Mouse (Mus musculus) common myeloid progenitor, adult 5-6 weeks (primary cell): ENCODE measurements around the gene Sdc3. TPM values are rescaled to one million over a fixed set of nuclear protein-coding genes. Genes with fewer than 3 reads are reported as not detected.

Experiments used
- ATAC-seq: replicated peaks from 2 replicates; pipeline ENCODE4 v1.8.0; 2016; ENCODE audit warnings: low read depth, mild to moderate bottlenecking, moderate TSS enrichment, inconsistent platforms; ENCODE audit not compliant: poor library complexity, severe bottlenecking
- total RNA-seq: library from RNA; stranded (forward); fragments of 200-1000, 187-1606 nt; gene quantifications from 2 replicates; pipeline ENCODE4 v1.2.3, GENCODE M21; 2017

Sdc3 gene
- total RNA-seq, 1 experiment from 2014 or later, result 2.1 TPM

DNA sequence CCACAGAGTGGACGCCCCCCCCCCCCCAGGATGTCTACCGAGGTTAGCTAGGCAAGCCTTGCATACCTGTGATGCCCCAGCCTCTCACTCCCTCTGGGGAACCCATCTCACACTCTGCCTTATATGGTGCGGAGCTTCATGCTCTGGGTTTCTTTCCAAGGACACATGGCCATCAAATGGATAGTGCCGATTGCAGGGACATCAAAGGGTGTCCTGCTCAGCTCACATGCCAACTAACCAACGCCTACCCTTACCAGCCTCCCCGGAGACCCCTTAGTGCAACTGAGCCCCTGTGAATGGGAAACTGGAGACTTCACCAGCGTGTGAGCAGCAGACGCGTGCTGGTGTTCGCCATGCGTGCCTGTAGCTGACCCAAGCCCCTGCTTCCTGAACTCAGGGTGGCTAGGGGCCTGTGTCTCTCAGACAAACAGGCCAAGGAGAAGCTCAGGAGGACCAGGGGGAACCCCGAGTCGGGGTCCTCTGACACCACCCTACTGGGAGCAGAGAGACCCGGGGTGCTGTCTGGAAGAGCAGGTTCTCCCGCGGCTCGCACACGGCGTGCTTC lies 444 bp upstream of the Sdc3 start:
- ATAC-seq, result no peak

DNA sequence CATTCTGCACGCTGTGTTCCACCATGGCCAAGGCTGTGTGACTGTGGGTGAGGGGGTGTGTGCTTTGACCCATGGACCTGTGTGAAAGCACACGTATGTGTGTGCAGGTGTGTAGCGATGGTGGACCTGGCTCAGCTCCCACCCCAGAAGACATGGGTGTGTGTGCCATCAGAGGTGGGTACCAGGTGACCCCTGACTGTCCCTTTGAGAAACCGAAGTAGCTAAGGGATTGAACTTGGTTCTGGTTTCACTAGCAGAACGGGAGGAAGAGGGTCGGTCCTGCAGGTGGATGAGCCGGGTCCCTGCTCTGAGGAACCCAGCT lies 804 bp downstream of the Sdc3 start:
- no peak for ATAC-seq

DNA sequence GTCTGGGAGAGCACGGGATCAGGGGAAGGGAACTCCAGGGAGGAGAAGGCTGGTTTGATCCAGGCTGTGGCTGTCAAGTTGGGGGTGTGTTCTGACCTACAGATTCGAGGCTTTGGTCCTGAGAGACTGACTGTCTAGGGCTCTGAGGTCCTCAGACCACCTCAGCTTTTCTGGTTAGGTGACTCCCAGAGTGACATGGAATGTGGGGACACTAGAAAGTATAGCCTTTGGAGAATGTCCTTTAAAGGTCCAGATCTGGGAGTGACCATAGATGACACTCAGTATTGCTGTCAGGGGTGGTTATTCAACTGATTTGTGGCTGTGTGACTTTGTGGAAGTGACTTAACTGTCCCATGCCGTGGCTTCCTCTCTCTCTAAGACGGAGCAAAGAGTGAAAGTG lies 2.4 kb downstream of the Sdc3 start:
- ATAC-seq, result no peak

DNA sequence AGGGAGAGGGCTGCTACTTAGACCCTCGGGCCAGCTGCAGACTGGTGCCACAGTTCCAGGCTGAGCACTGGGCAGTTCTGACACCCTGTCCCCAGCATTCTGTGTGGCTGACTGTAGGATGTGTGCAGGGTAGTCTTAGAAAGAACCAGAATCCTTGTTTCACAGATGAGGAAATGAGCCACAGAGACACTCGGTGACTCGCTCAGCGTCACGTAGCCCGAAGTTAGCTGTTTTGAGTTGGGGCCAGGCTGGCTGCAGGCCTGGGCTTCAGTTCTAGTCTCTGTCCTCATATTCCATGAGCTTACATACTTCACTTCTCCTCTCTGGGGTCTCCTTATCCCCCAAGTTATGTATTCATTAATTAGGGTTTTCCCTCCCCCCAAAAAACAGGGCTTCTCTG lies 3.6 kb downstream of the Sdc3 start:
- no peak for ATAC-seq

DNA sequence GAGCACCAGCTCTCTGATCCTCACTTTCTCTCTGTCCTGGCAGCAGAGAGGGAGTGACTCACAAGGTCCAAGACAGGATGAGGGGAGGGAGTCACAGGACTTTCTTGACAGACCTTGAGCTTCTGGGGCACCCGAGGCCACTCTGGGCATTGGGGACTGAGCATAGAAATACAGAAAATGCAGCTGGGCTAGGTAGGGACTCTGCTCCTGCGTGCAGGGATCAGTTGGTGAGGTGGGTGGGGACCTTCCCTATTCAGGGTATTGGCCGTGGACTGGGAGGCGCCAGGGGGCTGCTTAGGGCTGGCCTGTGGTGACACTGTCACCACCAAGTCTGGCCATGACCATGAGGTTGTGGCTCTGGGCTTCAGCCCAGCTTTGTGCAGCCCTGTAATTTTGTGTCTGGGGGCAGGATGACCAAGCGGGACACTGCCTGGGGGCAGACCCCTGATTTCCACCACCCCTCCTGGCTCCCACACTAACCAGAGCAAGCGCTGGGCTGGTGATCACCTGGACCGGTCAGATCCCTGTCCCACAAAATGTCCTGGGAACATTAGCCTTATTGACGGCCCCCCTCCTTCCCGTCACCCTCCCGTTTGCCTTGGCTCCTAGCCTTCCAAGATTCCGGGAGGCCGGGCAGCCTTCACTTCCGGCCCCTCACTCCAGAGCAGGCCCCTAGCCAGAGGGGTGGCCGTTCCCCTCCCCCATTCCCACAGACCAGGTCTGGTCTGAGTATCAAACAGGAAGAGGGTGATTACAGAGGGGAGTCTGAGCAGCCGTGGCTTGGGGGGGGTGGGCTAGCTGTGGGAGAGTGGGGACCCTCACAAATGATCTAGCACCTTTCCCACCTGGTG lies 5.1 kb downstream of the Sdc3 start:
- no peak for ATAC-seq

DNA sequence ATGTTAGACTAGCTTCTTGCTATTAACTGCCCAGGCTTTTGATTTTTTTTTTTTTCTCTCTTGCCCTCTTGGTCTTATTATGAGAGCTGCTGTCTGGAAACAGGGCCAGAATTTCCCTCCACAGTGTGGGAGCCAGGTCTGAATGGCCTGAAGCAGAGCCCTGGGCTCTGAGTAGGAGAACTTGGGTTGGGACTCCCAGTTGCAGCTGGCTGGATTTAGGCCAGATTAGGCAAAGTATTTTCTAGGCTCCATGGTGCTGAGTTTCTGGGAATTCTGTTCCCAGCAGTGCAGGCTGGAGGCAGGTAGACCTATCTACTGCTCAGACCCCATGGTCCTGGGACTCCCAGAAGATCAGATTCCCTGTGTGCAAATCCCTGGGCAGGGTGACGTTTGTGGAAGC lies 6.1 kb downstream of the Sdc3 start:
- no peak for ATAC-seq

DNA sequence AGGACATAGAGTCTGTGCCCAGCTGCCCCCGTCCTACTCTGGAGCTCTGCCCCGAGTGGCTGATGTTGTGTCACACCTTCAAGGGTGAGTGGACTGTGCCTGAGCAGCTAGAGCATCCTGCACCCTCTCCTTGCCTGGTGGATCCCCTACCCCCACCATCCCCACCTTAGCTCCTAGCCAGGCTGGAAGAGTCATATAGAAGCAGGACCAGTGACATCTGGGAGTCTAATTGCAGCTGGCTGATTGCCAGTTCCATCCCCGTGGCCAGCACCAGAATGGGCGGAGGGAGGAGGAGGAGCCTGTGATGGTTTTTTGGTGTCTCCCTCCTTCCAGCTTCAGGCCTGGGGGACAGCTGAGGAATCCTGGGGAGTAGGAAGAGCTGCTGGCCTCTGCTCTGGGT lies 6.8 kb downstream of the Sdc3 start:
- ATAC-seq, result no peak

DNA sequence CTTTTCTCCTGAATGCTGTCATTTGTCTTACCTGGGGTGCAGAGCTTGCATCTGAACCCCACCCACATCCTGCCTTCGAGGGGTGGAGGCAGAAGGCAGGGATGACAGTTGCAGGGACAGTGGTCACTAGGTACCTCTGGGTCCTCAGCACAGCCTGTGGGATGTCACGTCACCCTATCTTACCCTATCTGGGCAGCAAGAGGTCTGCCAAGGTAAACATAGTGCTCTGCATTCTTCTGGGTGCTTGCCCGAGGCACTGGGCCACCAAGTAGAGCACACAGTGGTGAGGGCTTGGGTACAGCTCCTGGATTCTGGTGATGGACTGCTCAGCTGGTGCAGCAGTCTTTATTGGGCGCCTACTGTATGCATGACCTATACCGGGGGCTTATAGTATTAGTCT lies 7.2 kb downstream of the Sdc3 start:
- no peak for ATAC-seq

DNA sequence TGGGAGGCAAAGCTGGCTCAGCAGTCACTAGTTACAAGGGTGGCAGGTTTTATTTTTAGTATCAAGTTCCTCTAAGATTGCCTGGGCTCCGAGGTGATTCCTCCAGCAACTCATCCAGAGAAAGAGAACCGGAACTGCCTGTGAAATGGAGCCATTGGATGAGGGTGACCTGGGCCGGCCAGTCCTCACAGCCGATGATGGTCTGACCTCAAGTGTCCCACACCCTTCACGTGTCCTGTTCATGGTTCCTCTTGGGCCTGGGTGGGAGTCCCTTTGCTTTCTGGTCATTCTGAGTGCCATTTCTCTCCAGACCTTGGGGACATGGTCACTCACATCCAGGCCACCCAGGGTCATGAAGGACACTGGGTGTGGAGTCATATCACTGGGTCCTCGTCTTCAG lies 7.8 kb downstream of the Sdc3 start:
- ATAC-seq, result no peak

DNA sequence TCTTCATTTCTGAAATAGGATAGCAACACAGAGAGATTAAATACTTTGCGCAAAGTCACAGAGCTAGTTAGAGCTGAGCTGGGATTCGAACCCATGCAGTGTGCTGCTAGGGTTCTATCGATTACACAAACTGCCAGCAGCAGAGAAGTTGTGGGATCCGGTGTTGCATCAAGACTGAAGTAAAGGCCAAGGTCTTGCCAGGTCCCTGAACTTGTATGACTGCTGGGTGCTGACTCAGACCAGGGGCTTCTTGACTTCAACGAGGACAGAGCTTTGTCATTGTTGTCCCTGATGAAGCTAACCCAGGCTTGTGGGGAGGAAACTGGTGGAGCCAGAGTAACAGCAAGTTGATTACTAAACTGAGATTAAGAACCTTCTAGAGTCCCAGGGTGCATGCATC lies 8.9 kb downstream of the Sdc3 start:
- no peak for ATAC-seq

DNA sequence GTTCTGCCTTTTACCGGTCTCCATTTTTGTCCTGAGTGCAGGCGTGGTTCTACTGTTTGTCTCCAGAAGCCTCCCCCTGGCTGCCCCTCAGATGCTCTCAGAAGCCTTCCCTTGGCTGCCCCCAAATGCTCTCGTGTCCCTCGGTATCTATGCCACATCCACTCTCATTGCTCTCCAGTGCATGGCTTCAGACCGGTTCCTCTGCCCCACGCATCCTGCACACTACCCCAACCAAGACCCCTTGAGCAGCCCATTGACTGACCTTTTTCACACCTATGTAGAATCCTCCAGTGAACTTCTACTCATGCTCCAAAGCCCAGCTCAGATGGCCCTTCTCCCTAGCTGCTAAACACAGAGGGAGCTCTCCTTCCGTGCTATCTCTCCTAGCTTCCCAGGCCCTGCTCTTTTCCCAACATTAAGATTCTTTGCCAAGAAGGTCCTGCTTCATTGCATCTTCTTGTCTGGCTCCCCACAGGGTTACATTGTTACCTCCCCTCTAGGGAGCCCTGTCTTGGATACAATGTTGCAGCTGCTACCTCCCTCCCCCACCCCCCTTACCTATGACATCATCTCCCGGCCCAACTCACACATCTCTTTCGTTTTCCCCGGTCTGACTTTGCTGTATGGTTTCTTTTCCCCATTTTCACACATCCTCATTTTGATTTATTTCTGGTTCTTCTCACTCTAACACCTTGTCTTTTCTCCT lies 9.4 kb downstream of the Sdc3 start:
- peak; percentile 74 for ATAC-seq

DNA sequence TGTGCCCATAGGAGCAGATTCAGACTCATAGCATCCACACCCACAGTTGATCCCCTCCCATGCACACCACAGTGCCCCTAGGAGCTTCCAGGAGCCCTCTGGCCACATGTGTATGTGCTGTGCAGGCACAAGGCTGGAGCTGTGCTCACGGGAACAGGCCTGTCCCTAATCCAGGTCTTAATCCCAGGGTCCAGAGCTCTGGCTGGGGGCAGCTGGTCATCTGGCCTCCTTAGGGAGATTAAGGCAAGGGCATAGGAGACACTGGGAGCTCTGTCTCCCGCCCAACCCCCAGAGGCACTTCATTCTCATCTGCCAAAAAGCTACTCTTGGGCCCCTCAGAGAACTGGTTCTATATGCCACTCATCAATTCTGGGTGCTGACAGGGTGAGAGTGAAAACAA lies 11.3 kb downstream of the Sdc3 start:
- ATAC-seq, result no peak

DNA sequence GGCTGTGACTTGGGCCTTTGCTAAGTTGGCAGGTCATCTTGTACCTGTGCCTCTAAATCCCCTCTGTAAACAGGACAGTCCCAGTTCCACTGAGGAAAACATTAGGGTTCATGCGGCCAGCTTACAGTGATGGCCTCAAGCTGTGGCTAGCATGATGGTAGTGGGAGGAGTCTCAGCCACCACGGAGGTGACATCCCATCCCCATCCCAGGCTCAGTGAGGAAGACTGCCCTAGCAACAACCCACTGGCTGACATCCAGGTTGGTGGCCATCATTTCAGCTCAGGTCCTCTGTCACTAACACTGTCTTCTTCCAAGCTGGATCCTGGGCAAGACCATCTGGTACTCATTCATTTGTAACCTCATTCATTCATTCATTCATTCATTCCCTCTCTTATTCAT lies 12.0 kb downstream of the Sdc3 start:
- no peak for ATAC-seq

DNA sequence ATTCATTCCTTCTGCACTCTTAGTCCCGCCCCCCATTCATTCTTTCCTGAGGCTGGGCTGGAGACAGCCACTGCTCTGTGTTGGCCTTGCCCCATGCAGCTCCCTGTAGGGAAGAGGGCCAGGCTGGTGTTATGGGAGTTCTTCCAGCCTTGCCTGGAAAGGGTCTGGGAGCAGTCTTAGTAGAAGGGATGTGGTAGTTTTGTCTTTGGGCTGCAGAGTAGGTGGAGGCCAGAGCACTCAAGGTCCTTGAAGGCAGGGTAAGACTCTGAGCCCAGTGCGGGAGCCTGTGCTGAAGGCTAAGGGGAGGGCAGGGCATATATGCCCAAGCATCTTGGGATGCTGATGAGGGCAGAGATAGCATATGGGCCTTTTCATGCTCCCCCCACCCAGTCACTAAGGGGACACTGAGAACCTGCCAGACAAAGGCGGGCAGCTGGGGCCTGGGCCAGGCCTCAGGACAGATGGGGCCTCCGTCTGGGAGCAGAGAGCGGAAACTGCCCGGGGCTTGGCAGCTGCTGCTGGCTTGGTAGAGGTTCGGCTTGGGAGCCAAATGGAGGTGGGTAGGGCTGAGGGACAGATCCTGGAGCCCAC lies 12.5 kb downstream of the Sdc3 start:
- no peak for ATAC-seq

DNA sequence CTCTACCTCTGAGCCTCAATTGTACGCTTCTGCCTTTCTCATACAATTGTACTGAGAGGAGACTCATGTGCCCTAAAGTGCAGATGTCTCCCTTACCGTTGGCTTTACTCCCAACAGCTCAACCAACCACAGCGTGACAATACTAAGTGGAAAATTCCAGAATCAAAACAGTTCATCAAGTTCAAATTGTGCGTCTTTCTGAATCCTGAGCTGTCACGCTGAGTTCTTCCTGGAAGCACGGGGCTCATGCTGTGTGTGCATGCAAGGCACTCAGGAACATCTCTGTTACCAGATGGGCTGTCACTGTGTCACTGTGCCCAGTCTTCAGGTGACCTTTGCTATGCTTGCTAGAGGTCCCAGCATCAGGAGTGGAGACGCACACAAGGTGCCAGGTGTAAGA lies 13.4 kb downstream of the Sdc3 start:
- no peak for ATAC-seq

DNA sequence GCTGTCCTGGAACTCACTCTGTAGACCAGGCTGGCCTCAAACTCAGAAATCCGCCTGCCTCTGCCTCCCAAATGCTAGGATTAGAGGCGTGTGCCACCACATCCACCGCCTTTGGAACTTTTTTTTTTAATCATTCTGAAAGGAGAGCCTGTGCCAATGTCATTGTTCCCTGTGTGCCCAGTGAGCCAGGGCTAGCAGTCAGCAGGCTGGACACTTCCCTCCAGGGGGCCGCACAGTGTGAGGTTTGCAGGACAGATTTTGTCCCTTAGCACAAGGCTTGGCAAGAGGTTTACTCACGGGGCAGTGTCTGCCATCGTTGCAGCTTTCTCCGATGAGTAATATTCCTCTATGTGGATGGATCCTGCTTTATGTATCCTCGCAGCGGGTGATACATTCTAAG lies 14.4 kb downstream of the Sdc3 start:
- ATAC-seq, result no peak

DNA sequence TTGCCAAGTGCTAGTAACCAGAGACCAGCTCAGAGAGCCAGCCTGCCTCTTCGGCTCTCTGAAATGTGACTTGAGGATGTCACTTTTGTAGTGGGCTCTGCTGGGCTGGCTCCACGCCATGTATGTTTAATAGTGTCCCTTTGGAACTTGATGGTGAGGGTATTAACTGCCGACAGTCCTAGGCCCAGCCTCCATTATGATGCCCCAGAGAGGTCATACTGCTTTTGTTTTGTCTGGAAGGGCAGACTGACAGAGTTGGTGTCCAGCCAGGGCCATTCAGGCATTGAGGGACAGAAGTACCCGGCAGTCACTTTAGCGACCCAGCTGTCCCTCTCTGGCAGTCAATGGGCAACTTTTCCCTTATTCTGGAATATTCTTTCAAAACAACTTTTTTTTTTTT lies 17.4 kb downstream of the Sdc3 start:
- ATAC-seq, result no peak

DNA sequence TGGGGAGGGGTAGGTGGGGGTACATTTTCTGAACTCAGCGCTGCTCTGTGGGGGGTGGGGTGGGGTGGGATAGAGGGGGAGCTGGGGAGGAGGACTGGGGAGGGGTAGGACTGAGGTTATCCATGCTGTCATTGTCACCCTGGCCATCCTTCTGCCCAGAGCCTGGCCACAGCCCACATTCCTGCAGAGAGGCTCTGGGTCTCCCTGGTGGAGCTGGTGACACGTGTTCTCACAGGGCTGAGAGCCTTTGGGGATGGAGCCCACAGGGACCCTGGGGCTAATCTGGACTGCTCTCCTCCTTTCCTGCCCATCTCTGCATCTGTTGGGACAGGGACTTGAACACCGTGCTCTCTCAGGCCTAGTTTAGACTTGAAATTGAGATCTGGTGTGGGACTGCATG lies 18.5 kb downstream of the Sdc3 start:
- ATAC-seq, result no peak

DNA sequence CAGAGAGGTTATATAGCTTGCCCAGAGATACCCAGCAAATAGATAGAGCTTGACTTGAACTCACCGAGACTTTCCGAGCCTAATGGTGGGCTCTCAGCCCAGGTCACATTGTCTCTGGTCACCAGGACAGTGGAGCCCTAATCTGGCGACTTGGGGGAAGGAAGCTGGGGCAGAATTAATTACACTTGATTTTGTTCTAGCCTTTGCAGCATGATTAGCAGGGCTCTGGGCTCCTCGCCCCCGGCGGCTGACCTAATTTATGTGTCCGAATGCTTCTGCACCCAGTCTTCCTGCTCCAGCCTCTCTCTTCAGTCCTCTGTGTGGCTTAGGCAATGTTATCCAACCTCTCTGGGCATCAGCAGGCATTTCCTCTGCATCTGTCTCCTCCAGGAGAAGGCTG lies 19.0 kb downstream of the Sdc3 start:
- no peak for ATAC-seq

DNA sequence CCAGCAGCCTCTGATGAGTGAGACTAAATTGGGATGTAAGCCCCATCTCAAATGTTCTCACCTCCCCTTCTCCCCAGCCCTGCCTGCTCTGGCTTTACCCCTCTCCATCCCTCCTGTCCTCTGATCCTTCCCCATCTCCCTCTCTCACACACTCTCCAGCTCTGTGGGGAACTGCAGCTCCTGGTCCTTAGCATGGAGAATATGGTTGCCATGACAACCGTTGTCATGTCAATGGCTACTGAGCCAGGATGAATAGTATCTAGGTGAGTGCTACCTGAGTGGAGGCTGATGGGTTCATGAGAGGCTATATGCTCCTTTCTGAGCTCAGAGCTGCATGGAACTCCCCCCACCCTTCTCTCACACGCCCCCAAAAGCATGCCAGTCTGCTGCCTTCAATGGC lies 21.6 kb downstream of the Sdc3 start:
- no peak for ATAC-seq

DNA sequence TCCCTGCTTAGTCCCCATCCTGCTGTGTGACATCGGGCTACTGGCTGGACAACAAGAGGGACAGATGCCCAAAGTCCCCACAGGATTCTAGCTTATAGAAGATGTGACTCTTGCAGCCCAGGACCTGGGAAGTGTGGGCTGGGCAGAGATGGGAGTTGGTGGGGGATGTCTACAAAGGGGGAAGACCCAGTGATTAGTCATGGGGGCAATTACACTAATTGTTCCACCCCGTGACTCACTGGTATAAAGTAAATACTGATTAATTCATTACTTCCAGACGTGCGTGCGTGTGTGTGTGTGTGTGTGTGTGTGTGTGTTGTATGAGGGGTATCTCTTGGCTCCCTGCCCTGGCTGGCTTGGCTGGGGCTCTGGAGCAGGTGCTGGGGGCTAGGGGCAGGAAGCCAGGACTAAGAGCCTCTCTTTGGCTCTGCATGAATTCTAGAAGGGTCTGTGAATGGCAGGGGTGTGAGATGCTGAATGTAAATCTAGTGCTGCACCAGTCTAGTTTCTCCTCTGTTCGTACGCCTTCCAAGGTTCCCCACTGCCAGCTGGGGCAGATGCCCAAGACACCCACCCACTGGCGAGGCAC lies 22.5 kb downstream of the Sdc3 start:
- no peak for ATAC-seq
